Mouse (Mus musculus) stomach, postnatal 0 days (tissue): ENCODE data around the gene Dlgap1.

Experiments
- CTCF ChIP-seq: IDR thresholded peaks from 2 replicates; pipeline ENCODE4 v1.5.1; 2016; ENCODE audit warnings: antibody characterized with exemption, low read depth, mild to moderate bottlenecking, moderate library complexity
- EP300 ChIP-seq: optimal IDR thresholded peaks from 2 replicates; pipeline ENCODE3; 2016; ENCODE audit warnings: antibody characterized with exemption

DNA sequence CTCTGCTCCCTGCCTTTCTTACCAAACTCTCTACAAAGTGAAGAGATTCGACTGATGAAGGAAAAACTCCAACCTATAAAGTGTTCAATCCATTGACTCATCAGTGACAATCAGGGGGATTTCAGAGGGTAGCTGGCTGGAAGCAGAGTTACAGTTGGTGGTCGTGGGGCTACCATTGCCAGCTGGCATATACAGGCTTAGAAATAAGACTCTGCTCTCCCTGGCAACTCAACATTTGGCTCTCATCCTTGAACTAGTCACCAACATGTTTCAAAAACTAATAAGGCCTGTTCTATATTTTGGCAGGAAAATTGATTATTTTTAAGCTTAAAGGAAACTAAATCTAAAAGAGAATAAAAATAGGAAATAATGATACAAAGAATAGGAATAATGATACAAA lies 333.8 kb downstream of the Dlgap1 start:
- TF ChIP-seq CTCF (no peak), EP300 (no peak)
